18 mouse cellular contexts compared by ENCODE assay signal in the genomic region with DNA sequence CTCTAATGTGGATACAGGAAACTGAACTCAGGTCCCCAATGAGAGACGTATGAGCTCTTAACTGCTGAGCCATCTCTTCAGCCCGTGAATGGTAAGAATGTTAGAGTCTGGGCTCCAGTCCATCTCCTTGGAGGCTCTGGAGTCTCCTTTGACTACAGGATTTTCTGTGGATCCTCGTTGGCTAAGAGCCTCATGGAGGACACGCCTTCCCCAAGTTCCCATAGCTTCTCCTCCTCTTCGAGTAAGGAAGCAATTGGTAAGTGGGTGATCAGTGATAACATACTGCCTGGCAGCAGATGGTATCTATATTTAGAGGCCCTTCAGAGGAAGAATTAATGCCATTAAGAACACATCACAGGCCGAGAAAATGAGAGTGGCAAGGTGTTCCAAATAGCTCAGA.
DNase-seq lines count a peak whose midpoint lies in the region; ATAC-seq lines count a peak whose summit lies in the region.
"Had no signal": no experiment of that assay in that cellular context is flagged by ENCODE, and none has a peak within 500 bp of the region (broad histone marks: within the 10 kb centered on the region; RNA-seq: fewer than 3 reads in every experiment).

No protein-coding gene starts in this region.

- no peaks in the 10 kb centered on the region for H3K4me1 ChIP-seq in liver, embryonic 11.5 days (replicated peaks; ENCODE audit: control insufficient read depth, insufficient read depth, low read length)
- H3K4me1 ChIP-seq: liver, embryonic 12.5 days; neural tube, embryonic 15.5 days had no signal

- H3K4me2 ChIP-seq in liver, embryonic 11.5 days, result no peak overlapping the region
- H3K4me2 ChIP-seq: forebrain, embryonic 15.5 days; hindbrain, embryonic 14.5 days; liver, embryonic 12.5 days; midbrain, embryonic 11.5 days; neural tube, embryonic 15.5 days had no signal

- ATAC-seq in liver, embryonic 11.5 days (replicated peaks; ENCODE audit: low FRiP score), result no peak
- ATAC-seq: forebrain, embryonic 15.5 days; liver, embryonic 12.5 days had no signal

- H3K27me3 ChIP-seq in liver, embryonic 11.5 days (replicated peaks; ENCODE audit: control insufficient read depth, insufficient read depth, low read length), result no peaks in the 10 kb centered on the region
- H3K27me3 ChIP-seq: forebrain, embryonic 15.5 days; liver, embryonic 12.5 days; neural tube, embryonic 15.5 days had no signal

- H3K4me3 ChIP-seq in liver, embryonic 11.5 days (ENCODE audit: low read depth, low read length), result no peak overlapping the region
- H3K4me3 ChIP-seq: forebrain, embryonic 15.5 days; gastrocnemius, adult 2 months; heart, adult 2 months; liver, embryonic 12.5 days; neural tube, embryonic 15.5 days had no signal

- H3K9ac ChIP-seq in liver, embryonic 11.5 days (ENCODE audit: low read depth, low read length), result no peak overlapping the region
- H3K9ac ChIP-seq: forebrain, embryonic 15.5 days; hindbrain, embryonic 14.5 days; liver, embryonic 12.5 days; neural tube, embryonic 15.5 days had no signal

- DNase-seq in layer of hippocampus, adult 18-20 months (ENCODE audit: low spot score in 2 of 2), result peak; percentile 30 to 47
- no peak for DNase-seq in layer of hippocampus, postnatal 36 days
- peak; percentile 53 to 57 for DNase-seq in right cerebral cortex, adult 2 months (ENCODE audit: low spot score in 2 of 2)
- DNase-seq in right cerebral cortex, postnatal 14 days, result no peak
- peak; percentile 69 for DNase-seq in layer of hippocampus, adult 9-11 months
- no peak for DNase-seq in embryo, embryonic 9.5 days (ENCODE audit: extremely low spot score)
- no peak for DNase-seq in liver, embryonic 11.5 days (ENCODE audit: low spot score)
- DNase-seq: gastrocnemius, adult 2 months; heart, adult 2 months; heart, postnatal 14 days; kidney, adult 11 months; kidney, postnatal 10 days; lung, postnatal 36 days had no signal

- WGBS in liver, embryonic 11.5 days, result 65% methylated on average over 6 of the region's 6 CpGs

- no peaks in the 10 kb centered on the region for H3K36me3 ChIP-seq in liver, embryonic 11.5 days (ENCODE audit: control insufficient read depth, insufficient read depth, low read length)
- H3K36me3 ChIP-seq: forebrain, embryonic 15.5 days; liver, embryonic 12.5 days; neural tube, embryonic 15.5 days had no signal

- no peaks in the 10 kb centered on the region for H3K9me3 ChIP-seq in liver, embryonic 11.5 days (ENCODE audit: control insufficient read depth, low read length)
- H3K9me3 ChIP-seq: forebrain, embryonic 15.5 days; neural tube, embryonic 15.5 days had no signal

- H3K27ac ChIP-seq in liver, embryonic 11.5 days (ENCODE audit: low read depth, low read length), result no peak overlapping the region
- H3K27ac ChIP-seq: forebrain, embryonic 15.5 days; gastrocnemius, adult 2 months; heart, adult 2 months; hindbrain, embryonic 14.5 days; liver, embryonic 12.5 days; neural tube, embryonic 15.5 days had no signal

Comparison
In these comparisons a context has a peak if more than half of its experiments do, and no peak if none do; other contexts are left out.
1. DNase-seq: peak in layer of hippocampus, adult 18-20 months (2 of 2), right cerebral cortex, adult 2 months (2 of 2) and layer of hippocampus, adult 9-11 months (single experiment); none in layer of hippocampus, postnatal 36 days (0 of 2), right cerebral cortex, postnatal 14 days (single experiment), embryo, embryonic 9.5 days (single experiment) and liver, embryonic 11.5 days (single experiment).